ENCODE assay signal across 19 mouse cellular contexts in the genomic region with DNA sequence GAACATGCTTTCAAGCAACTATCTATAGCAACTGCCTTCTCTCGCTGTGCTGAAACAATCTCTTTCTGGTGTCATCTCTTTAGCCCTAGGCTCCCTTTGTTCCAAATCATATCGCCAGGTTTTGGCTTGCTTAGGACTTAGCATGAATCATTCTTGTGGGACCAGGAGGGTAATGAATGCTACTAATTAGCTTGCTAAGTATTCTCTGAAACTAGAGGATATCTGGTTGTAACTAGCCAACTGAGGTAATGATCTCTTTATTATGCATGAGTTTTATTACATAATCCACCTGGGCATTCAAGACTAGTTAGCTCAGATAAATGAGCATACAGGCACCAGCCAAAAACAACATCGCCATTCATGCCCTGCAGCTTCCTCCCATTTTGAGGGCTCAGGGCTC. TPM values are rescaled to one million over a fixed set of nuclear protein-coding genes. Genes with fewer than 3 reads are reported as not detected.
DNase-seq lines count a peak whose midpoint lies in the region; ATAC-seq and TF ChIP-seq lines count a peak whose summit lies in the region.
"Had no signal": no experiment of that assay in that cellular context is flagged by ENCODE, and none has a peak within 500 bp of the region (broad histone marks: within the 10 kb centered on the region; RNA-seq: fewer than 3 reads in every experiment).

No protein-coding gene starts in this region.

- H3K4me2 ChIP-seq in hindbrain, embryonic 14.5 days (replicated peaks) = no peak overlapping the region
- no peak overlapping the region for H3K4me2 ChIP-seq in forebrain, embryonic 14.5 days (ENCODE audit: low read length)
- H3K4me2 ChIP-seq: embryonic facial prominence, embryonic 12.5 days; forebrain, embryonic 13.5 days had no signal

- WGBS in kidney, adult 2 months = 70% methylated on average over 3 of the region's 3 CpGs
- WGBS in hindbrain, embryonic 14.5 days = 51% methylated on average over 3 of the region's 3 CpGs
- WGBS in forebrain, embryonic 14.5 days = 57% methylated on average over 3 of the region's 3 CpGs

- H3K9ac ChIP-seq in hindbrain, embryonic 14.5 days = no peak overlapping the region
- no peak overlapping the region for H3K9ac ChIP-seq in forebrain, embryonic 14.5 days (ENCODE audit: low read length)
- H3K9ac ChIP-seq: embryonic facial prominence, embryonic 12.5 days; forebrain, embryonic 13.5 days had no signal

- H3K4me3 ChIP-seq in kidney, adult 2 months (ENCODE audit: insufficient read depth, low read depth, low read length) = no peak overlapping the region
- H3K4me3 ChIP-seq in hindbrain, embryonic 14.5 days (replicated peaks; ENCODE audit: low read length) = no peak overlapping the region
- H3K4me3 ChIP-seq in forebrain, embryonic 14.5 days (ENCODE audit: low read depth, low read length) = no peak overlapping the region
- H3K4me3 ChIP-seq: embryonic facial prominence, embryonic 12.5 days; forebrain, embryonic 13.5 days; gastrocnemius, adult 2 months; heart, embryonic 10.5 days had no signal

- no peaks in the 10 kb centered on the region for H3K4me1 ChIP-seq in kidney, adult 2 months (ENCODE audit: control insufficient read depth, insufficient read depth, low read length)
- H3K4me1 ChIP-seq in hindbrain, embryonic 14.5 days (replicated peaks; ENCODE audit: control insufficient read depth, insufficient read depth, low read length) = peaks cover 11% of the 10 kb centered on the region
- peaks cover 7% of the 10 kb centered on the region; the same call in 1 of the 2 replicates for H3K4me1 ChIP-seq in forebrain, embryonic 14.5 days (ENCODE audit: control insufficient read depth, insufficient read depth, low read length)

- DNase-seq in kidney, adult 2 months = peak; percentile 22
- no peak for DNase-seq in kidney, adult 18-20 months
- peak; percentile 46 for DNase-seq in Muller cell, postnatal 12 days (ENCODE audit: inconsistent ontology term)
- DNase-seq in Patski (ENCODE audit: low read depth, low spot score) = peak; percentile 65
- DNase-seq in hindbrain, embryonic 14.5 days (ENCODE audit: low spot score) = peak; percentile 63
- no peak for DNase-seq in cerebellum, postnatal 36 days
- no peak for DNase-seq in layer of hippocampus, adult 11-12 months (ENCODE audit: low spot score)
- no peak for DNase-seq in forebrain, embryonic 14.5 days (ENCODE audit: low spot score)
- DNase-seq: adrenal gland, postnatal 10 days; cerebellum, adult 2 months; cerebellum, postnatal 14 days; gastrocnemius, adult 2 months; gastrocnemius, postnatal 25 days; heart, adult 18-20 months; heart, postnatal 10 days; kidney, adult 11 months had no signal

- TF ChIP-seq POLR2A in kidney, adult 2 months (IDR thresholded peaks at IDR 0.05; ENCODE audit: low read depth, low read length) = no peak

- H3K27ac ChIP-seq in kidney, adult 2 months (ENCODE audit: insufficient read depth, low read depth, low read length) = no peak overlapping the region
- no peak overlapping the region for H3K27ac ChIP-seq in hindbrain, embryonic 14.5 days
- no peak overlapping the region for H3K27ac ChIP-seq in forebrain, embryonic 14.5 days (ENCODE audit: low read depth, low read length)
- H3K27ac ChIP-seq: embryonic facial prominence, embryonic 12.5 days; forebrain, embryonic 13.5 days; gastrocnemius, adult 2 months; heart, embryonic 10.5 days had no signal

- POLR2A ChIA-PET in Patski (lab: Charles Lee) = no interaction called here

- H3K36me3 ChIP-seq in kidney, adult 2 months (ENCODE audit: control insufficient read depth, insufficient read depth, low read length) = no peaks in the 10 kb centered on the region
- H3K36me3 ChIP-seq in hindbrain, embryonic 14.5 days (replicated peaks; ENCODE audit: control insufficient read depth, insufficient read depth) = no peaks in the 10 kb centered on the region
- no peaks in the 10 kb centered on the region for H3K36me3 ChIP-seq in forebrain, embryonic 14.5 days (ENCODE audit: control insufficient read depth, insufficient read depth, low read length)
- H3K36me3 ChIP-seq: embryonic facial prominence, embryonic 12.5 days; heart, embryonic 10.5 days had no signal

- no peak for TF ChIP-seq CTCF in kidney, adult 2 months (conservative IDR thresholded peaks at IDR 0.05; ENCODE audit: insufficient read depth, insufficient read length, low read depth, low read length)
- TF ChIP-seq CTCF in Patski (IDR thresholded peaks at IDR 0.05) = no peak

- ATAC-seq in Patski = peak; percentile 57
- peak; percentile 48; the same call in 1 of the 2 replicates for ATAC-seq in hindbrain, embryonic 14.5 days (ENCODE audit: low FRiP score)
- no peak for ATAC-seq in forebrain, embryonic 14.5 days
- ATAC-seq: forebrain, embryonic 13.5 days had no signal

- no peaks in the 10 kb centered on the region for H3K27me3 ChIP-seq in kidney, adult 2 months (replicated peaks; ENCODE audit: control insufficient read depth, insufficient read depth, low read length)
- no peaks in the 10 kb centered on the region for H3K27me3 ChIP-seq in Patski
- H3K27me3 ChIP-seq in hindbrain, embryonic 14.5 days (ENCODE audit: control insufficient read depth, insufficient read depth, low read length) = no peaks in the 10 kb centered on the region
- no peaks in the 10 kb centered on the region for H3K27me3 ChIP-seq in forebrain, embryonic 14.5 days (replicated peaks; ENCODE audit: control insufficient read depth, insufficient read depth, low read length)
- H3K27me3 ChIP-seq: embryonic facial prominence, embryonic 12.5 days; forebrain, embryonic 13.5 days had no signal

- 0 out of 2 replicates have a peak, but pooled peaks cover 3% of the 10 kb centered on the region for H3K9me3 ChIP-seq in hindbrain, embryonic 14.5 days (ENCODE audit: control insufficient read depth, low read length)
- H3K9me3 ChIP-seq in forebrain, embryonic 14.5 days (replicated peaks; ENCODE audit: control insufficient read depth, low read length) = no peaks in the 10 kb centered on the region
- H3K9me3 ChIP-seq: embryonic facial prominence, embryonic 12.5 days had no signal

- CTCF ChIA-PET in Patski (lab: Charles Lee) = no interaction called here

- in situ Hi-C loops in Patski (cut with MboI; ENCODE audit: low pct_unique_long_range_greater_than_20kb) = no loop called here

RNA-seq across cellular contexts. Expression of a gene that starts 44.5 kb away (rescaled TPM):
- 13.3 and 18.1 TPM in 2 replicates for polyA plus RNA-seq in kidney, adult 2 months (2012; rRNA removed)
- polyA plus RNA-seq in Patski (2021) = 31.4 TPM
- polyA plus RNA-seq in hindbrain, embryonic 14.5 days (2014; fragmentation: Nextera tagmentation; extraction: Ambion mirVana) = 16.0 and 22.4 TPM in 2 replicates
- polyA plus RNA-seq in forebrain, embryonic 14.5 days (2014; fragmentation: Nextera tagmentation; extraction: Ambion mirVana) = 29.5 and 32.8 TPM in 2 replicates

Comparison
In these comparisons a context has a peak if more than half of its experiments do, and no peak if none do; other contexts are left out.
1. DNase-seq: peak in kidney, adult 2 months (single experiment), Muller cell, postnatal 12 days (single experiment), Patski (single experiment) and hindbrain, embryonic 14.5 days (single experiment); none in kidney, adult 18-20 months (single experiment), cerebellum, postnatal 36 days (0 of 2), layer of hippocampus, adult 11-12 months (single experiment) and forebrain, embryonic 14.5 days (single experiment).